In genomic region chr3:21937281-21938035, GRCm38 (mm10) we compare ENCODE assay signal across 10 mouse cellular contexts.
A peak's percentile ranks its signal among the peaks of the same experiment; 100 is the strongest.
DNase-seq lines count a peak whose midpoint lies in the region; ATAC-seq and TF ChIP-seq lines count a peak whose summit lies in the region.
"Had no signal": no experiment of that assay in that cellular context is flagged by ENCODE, and none has a peak within 500 bp of the region (broad histone marks: within the 10 kb centered on the region; RNA-seq: fewer than 3 reads in every experiment).

No protein-coding gene starts in this region.

- no peak for TF ChIP-seq POLR2A in ES-Bruce4 (IDR thresholded peaks at IDR 0.05; ENCODE audit: insufficient read depth, low read length)

- no peaks in the 10 kb centered on the region for H3K36me3 ChIP-seq in ES-Bruce4 (ENCODE audit: control insufficient read depth, insufficient read depth, low read length, poor library complexity, severe bottlenecking)
- H3K36me3 ChIP-seq in embryonic facial prominence, embryonic 14.5 days (ENCODE audit: control insufficient read depth, insufficient read depth, low read length), result no peaks in the 10 kb centered on the region
- no peaks in the 10 kb centered on the region for H3K36me3 ChIP-seq in limb, embryonic 13.5 days
- H3K36me3 ChIP-seq: heart, embryonic 15.5 days had no signal

- DNase-seq in kidney, adult 9 months, result peak; percentile 17
- no peak for DNase-seq in kidney, adult 11 months
- no peak for DNase-seq in embryonic facial prominence, embryonic 14.5 days (ENCODE audit: low spot score)
- no peak for DNase-seq in c-Kit-positive CD71-positive TER-119-positive erythroid progenitor cells, embryonic 14.5 days (ENCODE audit: low spot score)
- no peak for DNase-seq in gastrocnemius, postnatal 14 days
- DNase-seq in kidney, adult 8-10 months, result no peak

- peak overlapping the region; percentile 49 for H3K9ac ChIP-seq in ES-Bruce4 (ENCODE audit: low read depth, poor library complexity, severe bottlenecking)
- no peak overlapping the region for H3K9ac ChIP-seq in embryonic facial prominence, embryonic 14.5 days (ENCODE audit: low read depth, low read length)
- H3K9ac ChIP-seq in limb, embryonic 13.5 days, result no peak overlapping the region
- H3K9ac ChIP-seq: liver, embryonic 14.5 days had no signal

- no peak for TF ChIP-seq EP300 in ES-Bruce4 (IDR thresholded peaks at IDR 0.05; ENCODE audit: insufficient read depth, low read depth, low read length)

- no peak for ATAC-seq in embryonic facial prominence, embryonic 14.5 days (ENCODE audit: low read depth)
- ATAC-seq in limb, embryonic 13.5 days (ENCODE audit: low FRiP score, low read depth), result no peak

- H3K27ac ChIP-seq in ES-Bruce4 (ENCODE audit: insufficient read depth, low read length), result peak overlapping the region; percentile 93
- H3K27ac ChIP-seq in embryonic facial prominence, embryonic 14.5 days (replicated peaks; ENCODE audit: low read depth, low read length), result 0 out of 2 replicates have a peak overlapping the region, but pooled peaks have one; percentile 0
- peak overlapping the region; percentile 44; the same call in 1 of the 2 replicates for H3K27ac ChIP-seq in limb, embryonic 13.5 days
- H3K27ac ChIP-seq: liver, embryonic 14.5 days had no signal

- WGBS in embryonic facial prominence, embryonic 14.5 days, result 31% methylated on average over 7 of the region's 7 CpGs
- WGBS in limb, embryonic 13.5 days, result 20% methylated on average over 7 of the region's 7 CpGs

- no peaks in the 10 kb centered on the region for H3K27me3 ChIP-seq in ES-Bruce4 (ENCODE audit: control insufficient read depth, insufficient read depth, low read length, poor library complexity, severe bottlenecking)
- no peaks in the 10 kb centered on the region for H3K27me3 ChIP-seq in embryonic facial prominence, embryonic 14.5 days (replicated peaks; ENCODE audit: control insufficient read depth, insufficient read depth, low read length)
- no peaks in the 10 kb centered on the region for H3K27me3 ChIP-seq in limb, embryonic 13.5 days
- H3K27me3 ChIP-seq: heart, embryonic 15.5 days had no signal

- H3K4me1 ChIP-seq in ES-Bruce4 (ENCODE audit: control insufficient read depth, insufficient read depth, low read length), result peaks cover 4% of the 10 kb centered on the region
- H3K4me1 ChIP-seq in embryonic facial prominence, embryonic 14.5 days (ENCODE audit: control insufficient read depth, insufficient read depth, low read length), result peaks cover 37% of the 10 kb centered on the region
- peaks cover 37% of the 10 kb centered on the region for H3K4me1 ChIP-seq in limb, embryonic 13.5 days

- intact Hi-C loops in gastrocnemius, postnatal 14 days (cut with DNase I; ENCODE audit: low total_unique reads), result no loop called here

- no peak overlapping the region for H3K4me3 ChIP-seq in ES-Bruce4 (ENCODE audit: low read depth, low read length)
- H3K4me3 ChIP-seq in embryonic facial prominence, embryonic 14.5 days (ENCODE audit: low read depth, low read length), result no peak overlapping the region
- H3K4me3 ChIP-seq in limb, embryonic 13.5 days, result no peak overlapping the region
- H3K4me3 ChIP-seq: heart, embryonic 15.5 days had no signal

- H3K4me2 ChIP-seq in embryonic facial prominence, embryonic 14.5 days (ENCODE audit: low read depth, low read length), result no peak overlapping the region
- H3K4me2 ChIP-seq in limb, embryonic 13.5 days (replicated peaks), result peak overlapping the region; percentile 21
- H3K4me2 ChIP-seq: heart, embryonic 15.5 days had no signal

- H3K9me3 ChIP-seq in ES-Bruce4 (replicated peaks; ENCODE audit: control insufficient read depth, insufficient read depth, low read length, poor library complexity, severe bottlenecking), result no peaks in the 10 kb centered on the region
- no peaks in the 10 kb centered on the region for H3K9me3 ChIP-seq in embryonic facial prominence, embryonic 14.5 days (ENCODE audit: control insufficient read depth, low read length)
- H3K9me3 ChIP-seq in limb, embryonic 13.5 days, result no peaks in the 10 kb centered on the region
- H3K9me3 ChIP-seq: heart, embryonic 15.5 days had no signal

- TF ChIP-seq CTCF in ES-Bruce4 (IDR thresholded peaks at IDR 0.05; ENCODE audit: low read depth, low read length), result no peak

Comparison
In these comparisons a context has a peak if more than half of its experiments do, and no peak if none do; other contexts are left out.
1. H3K27ac ChIP-seq: peak in every context shown above with its lines; median percentile 93 in ES-Bruce4; 44 in limb, embryonic 13.5 days; 0 in embryonic facial prominence, embryonic 14.5 days.